Mouse (Mus musculus): ENCODE measurements around the gene 2010111I01Rik. TPM values are rescaled to one million over a fixed set of nuclear protein-coding genes. Genes with fewer than 3 reads are reported as not detected.

2010111I01Rik gene
- polyA plus RNA-seq, 1 experiment = 144 TPM

DNA sequence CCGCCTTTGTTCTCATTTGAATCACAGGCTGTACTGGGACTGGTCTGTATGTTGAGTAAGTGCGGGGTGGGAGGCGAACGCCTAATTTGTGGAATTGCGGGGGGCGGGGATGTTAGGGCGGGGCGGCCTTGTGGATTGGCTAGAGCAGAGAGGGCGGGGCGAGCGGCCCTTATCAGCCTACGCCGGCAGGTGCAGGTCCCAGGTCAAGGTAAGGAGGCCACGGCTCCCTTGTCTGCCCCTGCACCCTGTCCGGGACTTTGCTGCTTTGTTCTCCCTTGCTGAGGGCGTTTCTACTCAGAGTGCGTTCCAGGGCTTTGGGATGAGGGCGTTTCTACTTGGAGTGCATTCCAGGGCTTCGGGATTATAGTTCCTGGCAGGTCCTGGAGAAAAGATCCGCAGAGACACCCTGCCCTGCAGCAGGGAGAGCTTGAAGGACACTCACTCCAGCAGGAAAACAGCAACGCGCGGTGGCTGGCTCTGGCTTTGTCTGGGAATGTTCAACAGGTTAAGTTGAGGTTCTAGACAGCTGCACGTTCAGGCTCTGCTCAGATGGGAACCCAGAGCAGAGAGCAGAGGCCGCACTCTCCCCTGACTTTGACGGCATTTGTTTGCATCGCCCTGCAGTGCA is 308.0 kb downstream of the 2010111I01Rik start:
- H3K4me3 ChIP-seq = peak overlapping the region; percentile 24
- peaks cover 9% of the 10 kb centered on the region for H3K36me3 ChIP-seq (ENCODE audit: control insufficient read depth, insufficient read depth)
- TF ChIP-seq REST (IDR thresholded peaks at IDR 0.05; ENCODE audit: insufficient read depth, insufficient read length) = no peak
- TF ChIP-seq SRF (IDR thresholded peaks at IDR 0.05; ENCODE audit: control insufficient read depth, insufficient read length, low read depth) = no peak
- TF ChIP-seq MYOD1 (IDR thresholded peaks at IDR 0.05; ENCODE audit: control insufficient read depth in 1 of 3, insufficient read length in 2 of 3, low read depth in 2 of 3) = peak in 1 of 3 experiments; percentile 41
- TF ChIP-seq POLR2A (IDR thresholded peaks at IDR 0.05; ENCODE audit: insufficient read length, low read depth) = peak; percentile 49
- TF ChIP-seq USF1 (IDR thresholded peaks at IDR 0.05; ENCODE audit: low read depth) = no peak
- no peak for TF ChIP-seq TCF3 (IDR thresholded peaks at IDR 0.05; ENCODE audit: insufficient read length, low read depth)
- TF ChIP-seq CEBPB (IDR thresholded peaks at IDR 0.05; ENCODE audit: insufficient read depth, poor library complexity, severe bottlenecking) = no peak
- no peak for TF ChIP-seq TCF12 (IDR thresholded peaks at IDR 0.05; ENCODE audit: insufficient read depth, poor library complexity, severe bottlenecking)
- TF ChIP-seq E2F4 (IDR thresholded peaks at IDR 0.05; ENCODE audit: insufficient read depth) = no peak
- TF ChIP-seq POLR2AphosphoS2 (IDR thresholded peaks at IDR 0.05; ENCODE audit: insufficient read length, low read depth) = peak; percentile 70
- peak in 1 of 3 experiments; percentile 58 for TF ChIP-seq MYOG (IDR thresholded peaks at IDR 0.05; ENCODE audit: control insufficient read depth in 1 of 3, insufficient read depth in 1 of 3, insufficient read length in 2 of 3, low read depth in 2 of 3)
- TF ChIP-seq MAX (IDR thresholded peaks at IDR 0.05; ENCODE audit: low read depth) = no peak
- H3K27me3 ChIP-seq (ENCODE audit: control insufficient read depth, insufficient read depth, insufficient read length) = no peaks in the 10 kb centered on the region
- H3ac ChIP-seq (ENCODE audit: control insufficient read depth, insufficient read length) = no peak overlapping the region
- peak overlapping the region; percentile 94 for H3K4me2 ChIP-seq (ENCODE audit: low read depth)
- peaks cover 100% of the 10 kb centered on the region for H3K79me2 ChIP-seq (ENCODE audit: control insufficient read depth, insufficient read depth)

DNA sequence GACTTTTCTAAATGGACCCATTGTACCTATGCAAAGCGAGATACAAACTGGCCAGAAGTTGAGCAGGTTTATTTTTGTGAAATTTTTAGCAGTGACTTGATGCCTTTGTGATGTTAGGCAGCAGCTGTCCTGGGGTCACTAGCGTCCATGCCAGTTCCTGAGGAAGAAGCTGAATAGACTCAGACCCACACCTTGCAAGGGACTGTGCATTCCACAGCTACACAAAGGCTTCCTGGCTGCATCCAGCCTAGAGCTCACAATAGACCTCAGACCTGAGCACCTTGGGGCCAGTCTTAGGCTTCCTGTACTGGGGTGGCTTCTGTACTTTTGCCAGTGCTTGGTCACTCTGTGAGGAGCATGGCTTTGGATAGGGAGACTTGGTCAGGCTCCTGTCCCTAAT is 309.2 kb downstream of the 2010111I01Rik start:
- Histone ChIP-seq H3K4me2 (ENCODE audit: low read depth) (peak overlapping the region; percentile 94), H3K79me2 (ENCODE audit: control insufficient read depth, insufficient read depth) (peaks cover 100% of the 10 kb centered on the region), H3K27me3 (ENCODE audit: control insufficient read depth, insufficient read depth, insufficient read length) (no peaks in the 10 kb centered on the region), H3K4me3 (peak overlapping the region; percentile 24), H3ac (ENCODE audit: control insufficient read depth, insufficient read length) (no peak overlapping the region), H3K36me3 (ENCODE audit: control insufficient read depth, insufficient read depth) (peaks cover 9% of the 10 kb centered on the region)
- no peak for TF ChIP-seq TCF3 (IDR thresholded peaks at IDR 0.05; ENCODE audit: insufficient read length, low read depth)
- TF ChIP-seq TCF12 (IDR thresholded peaks at IDR 0.05; ENCODE audit: insufficient read depth, poor library complexity, severe bottlenecking) = no peak
- no peak for TF ChIP-seq REST (IDR thresholded peaks at IDR 0.05; ENCODE audit: insufficient read depth, insufficient read length)
- no peak for TF ChIP-seq USF1 (IDR thresholded peaks at IDR 0.05; ENCODE audit: low read depth)
- TF ChIP-seq MAX (IDR thresholded peaks at IDR 0.05; ENCODE audit: low read depth) = no peak
- no peak for TF ChIP-seq CEBPB (IDR thresholded peaks at IDR 0.05; ENCODE audit: insufficient read depth, poor library complexity, severe bottlenecking)
- TF ChIP-seq POLR2AphosphoS2 (IDR thresholded peaks at IDR 0.05; ENCODE audit: insufficient read length, low read depth) = peak; percentile 71
- TF ChIP-seq SRF (IDR thresholded peaks at IDR 0.05; ENCODE audit: control insufficient read depth, insufficient read length, low read depth) = no peak
- TF ChIP-seq E2F4 (IDR thresholded peaks at IDR 0.05; ENCODE audit: insufficient read depth) = no peak
- TF ChIP-seq MYOG (IDR thresholded peaks at IDR 0.05; ENCODE audit: control insufficient read depth in 1 of 3, insufficient read depth in 1 of 3, insufficient read length in 2 of 3, low read depth in 2 of 3) = no peak
- peak; percentile 31 to 53 (median 51) for TF ChIP-seq MYOD1 (IDR thresholded peaks at IDR 0.05; ENCODE audit: control insufficient read depth in 1 of 3, insufficient read length in 2 of 3, low read depth in 2 of 3)
- peak; percentile 28 for TF ChIP-seq POLR2A (IDR thresholded peaks at IDR 0.05; ENCODE audit: insufficient read length, low read depth)

DNA sequence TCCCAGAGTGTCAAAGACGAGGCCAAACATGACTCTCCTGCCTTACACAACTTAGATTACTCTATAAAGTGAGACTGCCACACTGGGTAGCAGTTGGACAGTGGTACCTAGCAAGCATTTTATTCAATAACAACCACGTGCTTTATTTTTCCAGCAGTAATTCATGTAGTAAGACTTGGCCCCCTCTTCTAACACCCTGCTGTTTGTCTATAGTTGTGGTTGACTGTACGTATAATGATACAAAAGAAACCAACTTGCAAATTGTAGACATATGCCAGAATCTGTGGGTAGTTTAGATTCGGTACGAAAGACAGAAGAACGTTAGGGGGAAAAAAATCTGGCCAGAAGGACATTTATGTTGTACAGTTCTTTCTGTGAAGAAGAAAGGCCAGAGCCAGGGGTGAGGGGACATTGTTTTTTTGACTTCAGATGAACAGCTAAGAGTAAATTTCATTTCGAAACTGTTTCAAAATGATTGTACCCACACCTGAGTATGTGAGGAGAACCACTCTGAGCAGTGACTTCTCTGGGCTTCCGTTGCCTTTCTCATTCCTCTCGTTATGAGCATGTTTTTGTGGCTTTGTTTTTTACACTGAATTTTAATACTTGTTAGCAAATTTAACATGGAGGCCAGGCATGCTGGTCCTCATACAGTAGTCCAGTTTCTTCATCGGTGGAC is 309.9 kb downstream of the 2010111I01Rik start:
- peak overlapping the region; percentile 94 for H3K4me2 ChIP-seq (ENCODE audit: low read depth)
- H3K4me3 ChIP-seq = peak overlapping the region; percentile 24
- no peak overlapping the region for H3ac ChIP-seq (ENCODE audit: control insufficient read depth, insufficient read length)
- H3K36me3 ChIP-seq (ENCODE audit: control insufficient read depth, insufficient read depth) = peaks cover 9% of the 10 kb centered on the region
- no peaks in the 10 kb centered on the region for H3K27me3 ChIP-seq (ENCODE audit: control insufficient read depth, insufficient read depth, insufficient read length)
- TF ChIP-seq TCF3 (IDR thresholded peaks at IDR 0.05; ENCODE audit: insufficient read length, low read depth) (no peak), REST (IDR thresholded peaks at IDR 0.05; ENCODE audit: insufficient read depth, insufficient read length) (no peak), POLR2AphosphoS2 (IDR thresholded peaks at IDR 0.05; ENCODE audit: insufficient read length, low read depth) (no peak), MYOG (IDR thresholded peaks at IDR 0.05; ENCODE audit: control insufficient read depth in 1 of 3, insufficient read depth in 1 of 3, insufficient read length in 2 of 3, low read depth in 2 of 3) (no peak), MAX (IDR thresholded peaks at IDR 0.05; ENCODE audit: low read depth) (no peak), CEBPB (IDR thresholded peaks at IDR 0.05; ENCODE audit: insufficient read depth, poor library complexity, severe bottlenecking) (no peak), E2F4 (IDR thresholded peaks at IDR 0.05; ENCODE audit: insufficient read depth) (no peak), POLR2A (IDR thresholded peaks at IDR 0.05; ENCODE audit: insufficient read length, low read depth) (no peak), USF1 (IDR thresholded peaks at IDR 0.05; ENCODE audit: low read depth) (no peak), SRF (IDR thresholded peaks at IDR 0.05; ENCODE audit: control insufficient read depth, insufficient read length, low read depth) (no peak), TCF12 (IDR thresholded peaks at IDR 0.05; ENCODE audit: insufficient read depth, poor library complexity, severe bottlenecking) (no peak), MYOD1 (IDR thresholded peaks at IDR 0.05; ENCODE audit: control insufficient read depth in 1 of 3, insufficient read length in 2 of 3, low read depth in 2 of 3) (no peak)
- peaks cover 100% of the 10 kb centered on the region for H3K79me2 ChIP-seq (ENCODE audit: control insufficient read depth, insufficient read depth)

DNA sequence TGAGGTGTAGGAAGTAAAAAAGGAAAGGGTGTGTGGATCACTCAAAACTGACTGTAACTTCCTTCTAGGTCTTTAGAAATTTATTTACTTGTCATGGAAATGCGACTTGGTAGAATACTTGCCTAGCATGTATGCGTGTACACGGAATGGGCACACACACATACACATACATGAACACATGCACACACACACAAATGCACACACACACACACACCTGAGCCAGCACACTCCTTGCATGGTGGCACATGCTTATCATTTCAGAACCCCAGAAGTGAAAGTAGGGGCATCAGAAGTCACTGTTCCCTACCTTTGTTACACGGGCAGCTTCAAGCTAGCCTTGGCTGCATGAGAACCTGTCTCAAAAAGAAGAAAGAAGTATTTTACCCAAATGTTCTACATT is 311.7 kb downstream of the 2010111I01Rik start:
- H3ac ChIP-seq (ENCODE audit: control insufficient read depth, insufficient read length) = no peak overlapping the region
- H3K4me2 ChIP-seq (ENCODE audit: low read depth) = peak overlapping the region; percentile 94
- H3K36me3 ChIP-seq (ENCODE audit: control insufficient read depth, insufficient read depth) = peaks cover under 1% of the 10 kb centered on the region
- H3K27me3 ChIP-seq (ENCODE audit: control insufficient read depth, insufficient read depth, insufficient read length) = no peaks in the 10 kb centered on the region
- peak overlapping the region; percentile 24 for H3K4me3 ChIP-seq
- no peak for TF ChIP-seq MYOD1 (IDR thresholded peaks at IDR 0.05; ENCODE audit: control insufficient read depth in 1 of 3, insufficient read length in 2 of 3, low read depth in 2 of 3)
- peak; percentile 72 for TF ChIP-seq POLR2AphosphoS2 (IDR thresholded peaks at IDR 0.05; ENCODE audit: insufficient read length, low read depth)
- no peak for TF ChIP-seq REST (IDR thresholded peaks at IDR 0.05; ENCODE audit: insufficient read depth, insufficient read length)
- TF ChIP-seq POLR2A (IDR thresholded peaks at IDR 0.05; ENCODE audit: insufficient read length, low read depth) = peak; percentile 50
- H3K79me2 ChIP-seq (ENCODE audit: control insufficient read depth, insufficient read depth) = peaks cover 100% of the 10 kb centered on the region
